Mouse (Mus musculus): ENCODE results near the gene Ccdc33. TPM values are rescaled to one million over a fixed set of nuclear protein-coding genes. Genes with fewer than 3 reads are reported as not detected.

The Ccdc33 gene
- total and polyA plus RNA-seq, 3 experiments: 0.21 to 1.0 TPM; not detected in 1

- no peak for TF ChIP-seq USF1 (IDR thresholded peaks at IDR 0.05; ENCODE audit: low read depth, low read length)
- no peak for TF ChIP-seq MAX (IDR thresholded peaks at IDR 0.05; ENCODE audit: low read length)
- no peak for TF ChIP-seq ELF1 (IDR thresholded peaks at IDR 0.05; ENCODE audit: low read depth, low read length)
- TF ChIP-seq BHLHE40 (IDR thresholded peaks at IDR 0.05; ENCODE audit: low read depth, low read length): no peak
- no peak for TF ChIP-seq NELFE (IDR thresholded peaks at IDR 0.05; ENCODE audit: low read depth, low read length)
- no peak for TF ChIP-seq POLR2AphosphoS2 (IDR thresholded peaks at IDR 0.05; ENCODE audit: low read depth, low read length)
- TF ChIP-seq TBP (conservative IDR thresholded peaks at IDR 0.05; ENCODE audit: low read depth, low read length): no peak
- TF ChIP-seq ETS1 (conservative IDR thresholded peaks at IDR 0.05; ENCODE audit: low read depth, low read length): no peak
- no peak for TF ChIP-seq RAD21 (IDR thresholded peaks at IDR 0.05; ENCODE audit: low read depth, low read length)
- no peak for TF ChIP-seq E2F4 (IDR thresholded peaks at IDR 0.05; ENCODE audit: insufficient replicate concordance, low read depth, low read length)
- no peak for TF ChIP-seq EP300 (IDR thresholded peaks at IDR 0.05; ENCODE audit: low read length)
- TF ChIP-seq JUND (conservative IDR thresholded peaks at IDR 0.05; ENCODE audit: low read depth, low read length): no peak
- no peak for TF ChIP-seq MYC (IDR thresholded peaks at IDR 0.05; ENCODE audit: low read depth, low read length)
- TF ChIP-seq IRF4 (IDR thresholded peaks at IDR 0.05; ENCODE audit: low read depth, low read length): no peak
- TF ChIP-seq CHD1 (IDR thresholded peaks at IDR 0.05; ENCODE audit: low read depth, low read length): no peak
- DNase-seq (ENCODE audit: extremely low read depth): no peak
- Histone ChIP-seq H3K9me3 (replicated peaks; ENCODE audit: low read length) (no peaks in the 10 kb centered on the region), H3K79me2 (replicated peaks; ENCODE audit: control insufficient read depth, extremely low read depth, insufficient read depth, poor library complexity, severe bottlenecking) (no peaks in the 10 kb centered on the region), H3K4me1 (ENCODE audit: control insufficient read depth in 1 of 2, insufficient read depth in 2 of 2) (peaks cover 0 to 14% of the 10 kb centered on the region in 2 experiments; a peak in 2 of 4 replicates), H3K9ac (ENCODE audit: insufficient read depth, low read depth) (no peak overlapping the region), H3K36me3 (replicated peaks in 1 of 2; ENCODE audit: control insufficient read depth in 1 of 2, insufficient read depth in 1 of 2, low read length in 1 of 2) (no peaks in the 10 kb centered on the region), H3K27me3 (replicated peaks) (peaks cover 10% of the 10 kb centered on the region), H3K27ac (ENCODE audit: insufficient read depth, low read depth) (no peak overlapping the region), H3K4me2 (ENCODE audit: insufficient read depth, low read depth, poor library complexity, severe bottlenecking) (no peak overlapping the region), H3K4me3 (replicated peaks in 1 of 3; ENCODE audit: low read depth in 2 of 3, low read length in 2 of 3, poor library complexity in 1 of 3) (no peak overlapping the region)
- dilution Hi-C loops (cut with MboI; ENCODE audit: extremely low pct_ligation_motif_present, extremely low pct_unique_long_range_greater_than_20kb, low sequenced_read_pairs): no loop called here
- in situ Hi-C loops (cut with MboI; ENCODE audit: low pct_ligation_motif_present, low pct_unique_long_range_greater_than_20kb, low sequenced_read_pairs): no loop called here
Observed at GRCm38 (mm10) chr9:58091623-58092425, 26.8 kb downstream of the Ccdc33 start.

- no peak overlapping the region for H3K4me3 ChIP-seq (replicated peaks in 1 of 3; ENCODE audit: low read depth in 2 of 3, low read length in 2 of 3, poor library complexity in 1 of 3)
- no peaks in the 10 kb centered on the region for H3K79me2 ChIP-seq (replicated peaks; ENCODE audit: control insufficient read depth, extremely low read depth, insufficient read depth, poor library complexity, severe bottlenecking)
- no peaks in the 10 kb centered on the region for H3K36me3 ChIP-seq (replicated peaks in 1 of 2; ENCODE audit: control insufficient read depth in 1 of 2, insufficient read depth in 1 of 2, low read length in 1 of 2)
- no peak overlapping the region for H3K4me2 ChIP-seq (ENCODE audit: insufficient read depth, low read depth, poor library complexity, severe bottlenecking)
- no peak overlapping the region for H3K9ac ChIP-seq (ENCODE audit: insufficient read depth, low read depth)
- H3K27ac ChIP-seq (ENCODE audit: insufficient read depth, low read depth): no peak overlapping the region
- no peak for DNase-seq (ENCODE audit: extremely low read depth)
- no peaks in the 10 kb centered on the region for H3K9me3 ChIP-seq (replicated peaks; ENCODE audit: low read length)
- dilution Hi-C loops (cut with MboI; ENCODE audit: extremely low pct_ligation_motif_present, extremely low pct_unique_long_range_greater_than_20kb, low sequenced_read_pairs): no loop called here
- in situ Hi-C loops (cut with MboI; ENCODE audit: low pct_ligation_motif_present, low pct_unique_long_range_greater_than_20kb, low sequenced_read_pairs): no loop called here
- H3K27me3 ChIP-seq (replicated peaks): peaks cover 12% of the 10 kb centered on the region
- H3K4me1 ChIP-seq (ENCODE audit: control insufficient read depth in 1 of 2, insufficient read depth in 2 of 2): peaks cover 0 to 26% of the 10 kb centered on the region in 2 experiments; a peak in 2 of 4 replicates
- TF ChIP-seq SMC3 (IDR thresholded peaks at IDR 0.05; ENCODE audit: low read depth, low read length): peak; percentile 41
- no peak for TF ChIP-seq ZNF384 (IDR thresholded peaks at IDR 0.05; ENCODE audit: low read depth, low read length)
- no peak for TF ChIP-seq ZMIZ1 (IDR thresholded peaks at IDR 0.05; ENCODE audit: low read depth, low read length)
- TF ChIP-seq PAX5 (IDR thresholded peaks at IDR 0.05; ENCODE audit: low read length): no peak
- no peak for TF ChIP-seq NELFE (IDR thresholded peaks at IDR 0.05; ENCODE audit: low read depth, low read length)
- TF ChIP-seq JUN (IDR thresholded peaks at IDR 0.05; ENCODE audit: insufficient read depth, low read depth, low read length): no peak
- TF ChIP-seq USF2 (conservative IDR thresholded peaks at IDR 0.05; ENCODE audit: low read depth, low read length): no peak
- no peak for TF ChIP-seq JUND (conservative IDR thresholded peaks at IDR 0.05; ENCODE audit: low read depth, low read length)
- no peak for TF ChIP-seq MAX (IDR thresholded peaks at IDR 0.05; ENCODE audit: low read length)
- TF ChIP-seq MYC (IDR thresholded peaks at IDR 0.05; ENCODE audit: low read depth, low read length): no peak
- TF ChIP-seq KAT2A (IDR thresholded peaks at IDR 0.05; ENCODE audit: insufficient replicate concordance, low read length): no peak
- TF ChIP-seq NRF1 (IDR thresholded peaks at IDR 0.05; ENCODE audit: low read depth, low read length): no peak
- no peak for TF ChIP-seq UBTF (IDR thresholded peaks at IDR 0.05; ENCODE audit: low read depth, low read length)
- TF ChIP-seq CTCF (conservative IDR thresholded peaks at IDR 0.05 in 1 of 2, IDR thresholded peaks at IDR 0.05 in 1 of 2; ENCODE audit: low read depth in 2 of 2, low read length in 2 of 2): peak in 1 of 2 experiments; percentile 36; a peak in 2 of 4 replicates
- TF ChIP-seq TBP (conservative IDR thresholded peaks at IDR 0.05; ENCODE audit: low read depth, low read length): no peak
- TF ChIP-seq RCOR1 (conservative IDR thresholded peaks at IDR 0.05; ENCODE audit: low read depth, low read length): no peak
- no peak for TF ChIP-seq MEF2A (IDR thresholded peaks at IDR 0.05; ENCODE audit: borderline replicate concordance, low read depth, low read length)
- no peak for TF ChIP-seq BHLHE40 (IDR thresholded peaks at IDR 0.05; ENCODE audit: low read depth, low read length)
- TF ChIP-seq MXI1 (IDR thresholded peaks at IDR 0.05; ENCODE audit: low read depth, low read length): no peak
- no peak for TF ChIP-seq CHD1 (IDR thresholded peaks at IDR 0.05; ENCODE audit: low read depth, low read length)
- no peak for TF ChIP-seq HCFC1 (IDR thresholded peaks at IDR 0.05; ENCODE audit: low read depth, low read length)
Observed at GRCm38 (mm10) chr9:58087277-58087998, 31.2 kb downstream of the Ccdc33 start.

Measured in CH12.LX (cell line).